Mouse (Mus musculus) erythroblast, embryonic 14.5 days (primary cell): Measurements from ENCODE around the gene Atp1a2. TPM values are rescaled to one million over a fixed set of nuclear protein-coding genes. Genes with fewer than 3 reads are reported as not detected.
"Not testable (repeated sequence)": the region's sequence is repeated elsewhere in the genome, so short reads cannot be mapped to it uniquely, and the experiment has no call there.

Experiments used
- H3K27me3 ChIP-seq: 2 replicates; pipeline ENCODE4 v1.6.1; 2012; ENCODE audit warnings: inconsistent platforms; ENCODE audit not compliant: control insufficient read depth
- H3K36me3 ChIP-seq: 2 replicates; pipeline ENCODE4 v1.6.1; 2012; ENCODE audit warnings: mild to moderate bottlenecking, inconsistent platforms; ENCODE audit not compliant: control insufficient read depth
- H3K4me1 ChIP-seq: 2 replicates; pipeline ENCODE4 v1.6.1; 2012; ENCODE audit warnings: inconsistent platforms; ENCODE audit not compliant: control insufficient read depth
- H3K4me3 ChIP-seq: replicated peaks from 2 replicates; pipeline ENCODE3; 2012; ENCODE audit warnings: moderate library complexity, mild to moderate bottlenecking, inconsistent platforms
- H3K9me3 ChIP-seq: 2 replicates; pipeline ENCODE4 v1.6.1; 2012; ENCODE audit warnings: low read length, inconsistent platforms, mixed read lengths; ENCODE audit not compliant: control insufficient read depth
- GATA1 ChIP-seq: IDR thresholded peaks from 2 replicates; pipeline ENCODE4 v1.6.1; 2012; ENCODE audit warnings: low read length, inconsistent platforms, mixed read lengths
- TAL1 ChIP-seq: IDR thresholded peaks from 3 replicates; pipeline ENCODE4 v1.6.1; 2012; ENCODE audit warnings: low read length, inconsistent platforms, mixed read lengths
- polyA plus RNA-seq: library from polyadenylated mRNA; stranded (reverse); fragments of >175 nt; gene quantifications from 2 replicates; pipeline ENCODE4 v1.2.3, GENCODE M21; 2012

Atp1a2 gene
- polyA plus RNA-seq, 1 experiment = not detected

GRCm38 (mm10) chr1:172274116-172274515, 23.7 kb downstream of the Atp1a2 start:
- Histone ChIP-seq H3K4me1 (no peaks in the 10 kb centered on the region), H3K9me3 (no peaks in the 10 kb centered on the region), H3K27me3 (no peaks in the 10 kb centered on the region), H3K36me3 (no peaks in the 10 kb centered on the region), H3K4me3 (no peak overlapping the region)
- TF ChIP-seq TAL1 = no peak
- no peak for TF ChIP-seq GATA1

GRCm38 (mm10) chr1:172273386-172273785, 24.5 kb downstream of the Atp1a2 start:
- Histone ChIP-seq H3K4me1 (no peaks in the 10 kb centered on the region), H3K9me3 (no peaks in the 10 kb centered on the region), H3K27me3 (no peaks in the 10 kb centered on the region), H3K4me3 (no peak overlapping the region), H3K36me3 (no peaks in the 10 kb centered on the region)
- TF ChIP-seq GATA1 = no peak
- no peak for TF ChIP-seq TAL1

- TF ChIP-seq GATA1 = no peak
- no peak for TF ChIP-seq TAL1
- no peaks in the 10 kb centered on the region for H3K27me3 ChIP-seq
- no peaks in the 10 kb centered on the region for H3K4me1 ChIP-seq
- no peaks in the 10 kb centered on the region for H3K9me3 ChIP-seq
- H3K4me3 ChIP-seq = no peak overlapping the region
- H3K36me3 ChIP-seq = no peaks in the 10 kb centered on the region
These were observed 26.1 kb downstream of the Atp1a2 start for GRCm38 (mm10) chr1:172271765-172272164.

- TF ChIP-seq TAL1 = no peak
- no peak for TF ChIP-seq GATA1
- Histone ChIP-seq H3K4me1 (no peaks in the 10 kb centered on the region), H3K9me3 (no peaks in the 10 kb centered on the region), H3K36me3 (no peaks in the 10 kb centered on the region), H3K4me3 (no peak overlapping the region), H3K27me3 (no peaks in the 10 kb centered on the region)
These were observed 26.7 kb downstream of the Atp1a2 start for GRCm38 (mm10) chr1:172271208-172271607.

GRCm38 (mm10) chr1:172261477-172262078, 36.3 kb downstream of the Atp1a2 start, which contains the start of gene Igsf8:
Gene Igsf8, plus strand, starts transcription at chr1:172261641.
- TF ChIP-seq GATA1 (no peak), TAL1 (no peak)
- H3K4me1 ChIP-seq = no peaks in the 10 kb centered on the region
- H3K4me3 ChIP-seq = no peak within 1 kb of the TSS
- no peaks in the 10 kb centered on the region for H3K36me3 ChIP-seq
- H3K27me3 ChIP-seq = no peaks in the 10 kb centered on the region
- H3K9me3 ChIP-seq = no peaks in the 10 kb centered on the region

GRCm38 (mm10) chr1:172258314-172258713, 39.5 kb downstream of the Atp1a2 start, which contains the start of gene Atp1a4:
Gene Atp1a4, minus strand, starts transcription at chr1:172258414.
- no peaks in the 10 kb centered on the region for H3K36me3 ChIP-seq
- H3K4me1 ChIP-seq = no peaks in the 10 kb centered on the region
- no peak within 1 kb of the TSS for H3K4me3 ChIP-seq
- TF ChIP-seq TAL1 = no peak
- no peaks in the 10 kb centered on the region for H3K27me3 ChIP-seq
- no peaks in the 10 kb centered on the region for H3K9me3 ChIP-seq

- no peaks in the 10 kb centered on the region for H3K9me3 ChIP-seq
- no peaks in the 10 kb centered on the region for H3K36me3 ChIP-seq
- peaks cover 19% of the 10 kb centered on the region for H3K27me3 ChIP-seq
- TF ChIP-seq GATA1 (no peak), TAL1 (no peak)
- no peaks in the 10 kb centered on the region for H3K4me1 ChIP-seq
- H3K4me3 ChIP-seq = no peak overlapping the region
These were observed 50.2 kb downstream of the Atp1a2 start for GRCm38 (mm10) chr1:172247679-172248078.

GRCm38 (mm10) chr1:172247216-172247615, 50.6 kb downstream of the Atp1a2 start:
- H3K4me3 ChIP-seq = no peak overlapping the region
- TF ChIP-seq TAL1 (no peak), GATA1 (no peak)

GRCm38 (mm10) chr1:172244645-172245044, 53.2 kb downstream of the Atp1a2 start:
- H3K36me3 ChIP-seq, H3K4me1 ChIP-seq: not testable (repeated sequence)

More at GRCm38 (mm10) chr1:172247216-172247615, 50.6 kb downstream of the Atp1a2 start:
- H3K9me3 ChIP-seq = no peaks in the 10 kb centered on the region
- peaks cover 19% of the 10 kb centered on the region for H3K27me3 ChIP-seq
- H3K4me1 ChIP-seq = no peaks in the 10 kb centered on the region
- H3K36me3 ChIP-seq = no peaks in the 10 kb centered on the region

GRCm38 (mm10) chr1:172243547-172244205, 54.2 kb downstream of the Atp1a2 start:
- H3K9me3 ChIP-seq = no peaks in the 10 kb centered on the region
- H3K36me3 ChIP-seq = no peaks in the 10 kb centered on the region
- H3K4me3 ChIP-seq = no peak overlapping the region
- peaks cover 19% of the 10 kb centered on the region for H3K27me3 ChIP-seq
- TF ChIP-seq GATA1 = no peak
- no peak for TF ChIP-seq TAL1
- no peaks in the 10 kb centered on the region for H3K4me1 ChIP-seq

More at GRCm38 (mm10) chr1:172244645-172245044, 53.2 kb downstream of the Atp1a2 start:
- not testable (repeated sequence) for H3K4me3 ChIP-seq, H3K9me3 ChIP-seq
- peaks cover 19% of the 10 kb centered on the region for H3K27me3 ChIP-seq
